Mouse (Mus musculus): Measurements from ENCODE around the gene Naa16. TPM values are rescaled to one million over a fixed set of nuclear protein-coding genes. Genes with fewer than 3 reads are reported as not detected.
A peak's percentile ranks its signal among the peaks of the same experiment; 100 is the strongest.

The Naa16 gene
- polyA plus RNA-seq, 1 experiment from 2014 or later, result 45.9 TPM

DNA sequence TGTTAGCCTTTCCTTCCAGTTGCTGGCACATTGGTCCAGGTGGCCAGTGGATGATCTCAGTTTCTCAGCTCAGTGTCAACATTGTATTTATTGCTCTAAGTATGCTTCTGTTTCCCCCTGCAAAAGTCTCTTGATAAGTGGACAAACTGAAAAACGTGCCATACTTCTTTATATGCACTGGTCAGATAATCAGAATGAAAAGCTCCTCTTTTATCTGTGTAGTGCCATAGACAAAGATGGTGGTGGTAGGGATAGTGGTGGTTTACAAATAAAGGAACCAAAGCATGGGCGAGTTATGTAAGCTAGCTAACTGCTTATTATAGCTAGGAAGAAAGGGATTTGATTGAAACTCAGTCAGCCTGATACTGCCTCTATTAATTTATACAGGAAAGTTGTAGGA is 17.1 kb upstream of the Naa16 start:
- H3K4me2 ChIP-seq (replicated peaks; ENCODE audit: low read depth, low read length), result no peak overlapping the region
- H3K4me3 ChIP-seq (ENCODE audit: low read length), result no peak overlapping the region
- WGBS, result 87% methylated on average over 2 of the region's 2 CpGs
- no peak for ATAC-seq (ENCODE audit: low FRiP score, low TSS enrichment)
- H3K36me3 ChIP-seq (ENCODE audit: control insufficient read depth, insufficient read depth, low read length), result no peaks in the 10 kb centered on the region
- H3K4me1 ChIP-seq (ENCODE audit: control insufficient read depth, insufficient read depth, low read length), result no peaks in the 10 kb centered on the region
- H3K9me3 ChIP-seq (ENCODE audit: control insufficient read depth, low read length), result no peaks in the 10 kb centered on the region
- no peak overlapping the region for H3K27ac ChIP-seq (ENCODE audit: low read depth, low read length)
- no peak overlapping the region for H3K9ac ChIP-seq (ENCODE audit: low read depth, low read length)
- no peaks in the 10 kb centered on the region for H3K27me3 ChIP-seq (ENCODE audit: control insufficient read depth, insufficient read depth, low read length)

GRCm38 (mm10) chr14:79397321-79398122 is 6.9 kb upstream of the Naa16 start, which contains the start of gene Mtrf1:
Gene Mtrf1 (plus strand): TSS chr14:79397772.
- H3K27me3 ChIP-seq (ENCODE audit: control insufficient read depth, insufficient read depth, low read length), result no peaks in the 10 kb centered on the region
- peak; percentile 87 for ATAC-seq (ENCODE audit: low FRiP score, low TSS enrichment)
- H3K9ac ChIP-seq (ENCODE audit: low read depth, low read length), result peak within 1 kb of the TSS; percentile 63
- peak within 1 kb of the TSS; percentile 68 for H3K4me3 ChIP-seq (ENCODE audit: low read length)
- H3K9me3 ChIP-seq (ENCODE audit: control insufficient read depth, low read length), result no peaks in the 10 kb centered on the region
- peaks cover 8% of the 10 kb centered on the region; the same call in 1 of the 2 replicates for H3K36me3 ChIP-seq (ENCODE audit: control insufficient read depth, insufficient read depth, low read length)
- no peaks in the 10 kb centered on the region for H3K4me1 ChIP-seq (ENCODE audit: control insufficient read depth, insufficient read depth, low read length)
- peak within 1 kb of the TSS; percentile 87; the same call in 1 of the 2 replicates for H3K27ac ChIP-seq (ENCODE audit: low read depth, low read length)
- peak within 1 kb of the TSS; percentile 58 for H3K4me2 ChIP-seq (replicated peaks; ENCODE audit: low read depth, low read length)
- 20% methylated on average over 23 of the region's 23 CpGs for WGBS

GRCm38 (mm10) chr14:79394564-79394963 is 4.0 kb upstream of the Naa16 start:
- H3K4me1 ChIP-seq (ENCODE audit: control insufficient read depth, insufficient read depth, low read length), result no peaks in the 10 kb centered on the region
- no peaks in the 10 kb centered on the region for H3K27me3 ChIP-seq (ENCODE audit: control insufficient read depth, insufficient read depth, low read length)
- H3K4me3 ChIP-seq (ENCODE audit: low read length), result no peak overlapping the region
- H3K9ac ChIP-seq (ENCODE audit: low read depth, low read length), result no peak overlapping the region
- no peaks in the 10 kb centered on the region for H3K36me3 ChIP-seq (ENCODE audit: control insufficient read depth, insufficient read depth, low read length)
- H3K9me3 ChIP-seq (ENCODE audit: control insufficient read depth, low read length), result no peaks in the 10 kb centered on the region
- no peak for ATAC-seq (ENCODE audit: low FRiP score, low TSS enrichment)
- no peak overlapping the region for H3K4me2 ChIP-seq (replicated peaks; ENCODE audit: low read depth, low read length)
- no peak overlapping the region for H3K27ac ChIP-seq (ENCODE audit: low read depth, low read length)

GRCm38 (mm10) chr14:79393289-79393688 is 2.7 kb upstream of the Naa16 start:
- Histone ChIP-seq H3K4me2 (replicated peaks; ENCODE audit: low read depth, low read length) (no peak overlapping the region), H3K36me3 (ENCODE audit: control insufficient read depth, insufficient read depth, low read length) (no peaks in the 10 kb centered on the region), H3K27ac (ENCODE audit: low read depth, low read length) (no peak overlapping the region), H3K4me1 (ENCODE audit: control insufficient read depth, insufficient read depth, low read length) (peaks cover 6% of the 10 kb centered on the region; the same call in 1 of the 2 replicates), H3K9me3 (ENCODE audit: control insufficient read depth, low read length) (no peaks in the 10 kb centered on the region), H3K9ac (ENCODE audit: low read depth, low read length) (no peak overlapping the region), H3K27me3 (ENCODE audit: control insufficient read depth, insufficient read depth, low read length) (no peaks in the 10 kb centered on the region), H3K4me3 (ENCODE audit: low read length) (no peak overlapping the region)
- ATAC-seq (ENCODE audit: low FRiP score, low TSS enrichment), result no peak
- WGBS, result 53% methylated on average over 1 of the region's 1 CpGs

DNA sequence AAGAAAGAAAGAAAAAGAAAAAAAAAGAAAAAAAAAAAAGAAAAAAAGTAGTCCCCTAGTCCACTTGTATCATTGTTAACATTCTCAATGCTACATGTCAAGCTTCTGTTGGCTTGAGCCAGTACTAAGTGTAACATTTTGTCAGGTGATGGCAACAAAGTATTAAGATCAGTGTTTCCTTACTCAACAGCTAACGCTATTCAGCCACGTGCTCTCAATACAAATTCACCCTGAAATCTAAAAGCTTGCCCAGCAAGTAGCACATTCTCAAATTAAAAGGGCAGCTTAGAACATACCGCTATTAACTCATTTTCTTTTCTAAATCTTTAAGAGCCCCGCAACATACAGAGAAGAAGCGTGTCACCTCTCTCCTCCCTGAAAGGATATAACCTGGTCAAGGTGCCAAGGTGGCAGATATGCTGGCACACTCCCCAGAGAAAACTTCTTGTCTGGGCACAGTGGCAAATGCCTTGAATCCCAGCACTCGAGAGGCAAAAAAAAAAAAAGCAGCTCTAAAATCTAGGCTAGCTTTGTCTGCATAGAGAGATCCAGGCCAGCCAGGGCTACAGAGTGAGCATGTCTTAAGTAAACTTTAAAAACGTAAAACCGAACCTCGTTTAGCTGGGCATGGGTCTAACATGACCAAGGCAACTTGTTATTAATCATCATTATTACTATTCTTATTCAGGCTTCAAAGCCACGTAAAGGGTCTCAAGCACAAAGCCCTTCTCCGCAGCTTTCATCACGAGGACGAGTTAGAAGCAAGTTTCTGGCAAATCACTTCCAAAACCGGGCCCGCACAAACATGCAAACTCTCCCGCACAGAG is 927 bp downstream of the Naa16 start:
- no peaks in the 10 kb centered on the region for H3K27me3 ChIP-seq (ENCODE audit: control insufficient read depth, insufficient read depth, low read length)
- H3K4me2 ChIP-seq (replicated peaks; ENCODE audit: low read depth, low read length), result peak overlapping the region; percentile 69
- H3K9me3 ChIP-seq (ENCODE audit: control insufficient read depth, low read length), result no peaks in the 10 kb centered on the region
- peak overlapping the region; percentile 99 for H3K27ac ChIP-seq (ENCODE audit: low read depth, low read length)
- ATAC-seq (ENCODE audit: low FRiP score, low TSS enrichment), result no peak
- H3K4me3 ChIP-seq (ENCODE audit: low read length), result peak overlapping the region; percentile 75
- H3K4me1 ChIP-seq (ENCODE audit: control insufficient read depth, insufficient read depth, low read length), result peaks cover 6% of the 10 kb centered on the region; the same call in 1 of the 2 replicates
- peak overlapping the region; percentile 92 for H3K9ac ChIP-seq (ENCODE audit: low read depth, low read length)
- WGBS, result under 1% methylated on average over 16 of the region's 16 CpGs
- peaks cover 13% of the 10 kb centered on the region; the same call in 1 of the 2 replicates for H3K36me3 ChIP-seq (ENCODE audit: control insufficient read depth, insufficient read depth, low read length)

DNA sequence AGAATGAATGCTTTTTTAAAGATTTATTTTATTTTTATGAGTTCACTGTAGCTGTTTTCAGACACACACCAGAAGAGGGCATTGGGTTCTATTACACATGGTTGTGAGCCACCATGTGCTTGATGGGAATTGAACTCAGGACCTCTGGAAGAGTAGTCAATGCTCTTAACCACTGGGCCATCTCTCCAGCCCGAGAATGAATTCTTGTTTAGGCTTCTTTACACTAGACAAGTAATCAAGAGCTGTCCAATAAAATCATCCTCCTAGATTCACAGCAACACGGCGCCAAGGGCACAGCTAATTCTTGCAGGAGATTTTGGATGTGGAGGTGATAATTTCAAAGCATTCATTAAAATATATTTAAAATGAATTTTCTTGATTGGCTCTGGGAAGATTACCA is 2.3 kb downstream of the Naa16 start:
- Histone ChIP-seq H3K27me3 (ENCODE audit: control insufficient read depth, insufficient read depth, low read length) (no peaks in the 10 kb centered on the region), H3K27ac (ENCODE audit: low read depth, low read length) (no peak overlapping the region), H3K9ac (ENCODE audit: low read depth, low read length) (no peak overlapping the region), H3K4me2 (replicated peaks; ENCODE audit: low read depth, low read length) (no peak overlapping the region), H3K36me3 (ENCODE audit: control insufficient read depth, insufficient read depth, low read length) (peaks cover 17% of the 10 kb centered on the region; the same call in 1 of the 2 replicates), H3K4me1 (ENCODE audit: control insufficient read depth, insufficient read depth, low read length) (peaks cover 6% of the 10 kb centered on the region; the same call in 1 of the 2 replicates), H3K9me3 (ENCODE audit: control insufficient read depth, low read length) (no peaks in the 10 kb centered on the region), H3K4me3 (ENCODE audit: low read length) (no peak overlapping the region)
- no peak for ATAC-seq (ENCODE audit: low FRiP score, low TSS enrichment)
- whole genome bisulfite sequencing, result 92% methylated on average over 3 of the region's 3 CpGs

- no peaks in the 10 kb centered on the region for H3K4me1 ChIP-seq (ENCODE audit: control insufficient read depth, insufficient read depth, low read length)
- no peaks in the 10 kb centered on the region for H3K9me3 ChIP-seq (ENCODE audit: control insufficient read depth, low read length)
- peaks cover 39% of the 10 kb centered on the region; the same call in 1 of the 2 replicates for H3K36me3 ChIP-seq (ENCODE audit: control insufficient read depth, insufficient read depth, low read length)
- no peak for ATAC-seq (ENCODE audit: low FRiP score, low TSS enrichment)
- H3K9ac ChIP-seq (ENCODE audit: low read depth, low read length), result no peak overlapping the region
- H3K27me3 ChIP-seq (ENCODE audit: control insufficient read depth, insufficient read depth, low read length), result no peaks in the 10 kb centered on the region
- no peak overlapping the region for H3K4me3 ChIP-seq (ENCODE audit: low read length)
- 93% methylated on average over 7 of the region's 7 CpGs for WGBS
- H3K4me2 ChIP-seq (replicated peaks; ENCODE audit: low read depth, low read length), result no peak overlapping the region
- no peak overlapping the region for H3K27ac ChIP-seq (ENCODE audit: low read depth, low read length)
Measured at GRCm38 (mm10) chr14:79383120-79383519, 7.5 kb downstream of the Naa16 start.

DNA sequence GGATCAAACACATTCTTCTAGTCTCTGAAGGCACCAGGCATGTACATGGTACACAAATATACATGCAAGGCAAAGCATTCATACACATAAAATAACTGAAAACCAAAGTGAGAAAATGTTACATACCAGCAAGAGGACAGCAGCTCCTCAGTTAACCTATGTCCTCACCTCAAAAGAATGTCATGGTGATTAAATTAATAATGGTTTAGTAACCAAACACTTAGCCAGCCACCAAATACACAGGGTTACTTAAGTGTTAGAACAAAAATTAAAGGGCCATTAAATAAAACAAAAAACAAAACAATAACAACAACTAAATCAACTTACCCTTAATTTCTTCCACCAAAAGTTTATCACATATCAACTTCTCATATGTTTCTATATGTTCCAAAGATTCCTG is 13.5 kb downstream of the Naa16 start:
- no peak for ATAC-seq (ENCODE audit: low FRiP score, low TSS enrichment)
- no peak overlapping the region for H3K4me2 ChIP-seq (replicated peaks; ENCODE audit: low read depth, low read length)
- H3K9me3 ChIP-seq (ENCODE audit: control insufficient read depth, low read length), result no peaks in the 10 kb centered on the region
- no peak overlapping the region for H3K27ac ChIP-seq (ENCODE audit: low read depth, low read length)
- no peaks in the 10 kb centered on the region for H3K27me3 ChIP-seq (ENCODE audit: control insufficient read depth, insufficient read depth, low read length)
- no peaks in the 10 kb centered on the region for H3K4me1 ChIP-seq (ENCODE audit: control insufficient read depth, insufficient read depth, low read length)
- H3K9ac ChIP-seq (ENCODE audit: low read depth, low read length), result no peak overlapping the region
- peaks cover 37% of the 10 kb centered on the region for H3K36me3 ChIP-seq (ENCODE audit: control insufficient read depth, insufficient read depth, low read length)
- no peak overlapping the region for H3K4me3 ChIP-seq (ENCODE audit: low read length)

GRCm38 (mm10) chr14:79358055-79358454 is 32.5 kb downstream of the Naa16 start:
- Histone ChIP-seq H3K27ac (ENCODE audit: low read depth, low read length) (no peak overlapping the region), H3K4me2 (replicated peaks; ENCODE audit: low read depth, low read length) (no peak overlapping the region), H3K9ac (ENCODE audit: low read depth, low read length) (no peak overlapping the region), H3K4me3 (ENCODE audit: low read length) (no peak overlapping the region), H3K4me1 (ENCODE audit: control insufficient read depth, insufficient read depth, low read length) (no peaks in the 10 kb centered on the region), H3K27me3 (ENCODE audit: control insufficient read depth, insufficient read depth, low read length) (no peaks in the 10 kb centered on the region), H3K36me3 (ENCODE audit: control insufficient read depth, insufficient read depth, low read length) (peaks cover 61% of the 10 kb centered on the region), H3K9me3 (ENCODE audit: control insufficient read depth, low read length) (no peaks in the 10 kb centered on the region)
- 87% methylated on average over 2 of the region's 2 CpGs for WGBS
- no peak for ATAC-seq (ENCODE audit: low FRiP score, low TSS enrichment)
